Mouse (Mus musculus) lung, embryonic 14.5 days (tissue): ENCODE results near the gene 4632433K11Rik. TPM values are rescaled to one million over a fixed set of nuclear protein-coding genes. Genes with fewer than 3 reads are reported as not detected.
A peak's percentile ranks its signal among the peaks of the same experiment; 100 is the strongest.
"Not testable (repeated sequence)": the region's sequence is repeated elsewhere in the genome, so short reads cannot be mapped to it uniquely, and the experiment has no call there.

Source experiments
- ATAC-seq: fragments of 200-750 bp; cut with Nextera tagmentation; 2 replicates; pipeline ENCODE4 v1.8.0; 2017; ENCODE audit warnings: mild to moderate bottlenecking, moderate TSS enrichment, moderate library complexity; ENCODE audit not compliant: insufficient read depth
- DNase-seq: peaks from one replicate; pipeline ENCODE4 v3.0.0-alpha.2; 2015
- H3K27ac ChIP-seq: fragments of 300-500 bp; sonication (generic); 2 replicates; pipeline ENCODE4 v1.5.1; 2014; ENCODE audit warnings: low read depth, mild to moderate bottlenecking, moderate library complexity
- H3K27me3 ChIP-seq: fragments of 300-500 bp; sonication (generic); 2 replicates; pipeline ENCODE4 v1.6.1; 2014; ENCODE audit warnings: low read length, control low read depth; ENCODE audit not compliant: insufficient read depth
- H3K36me3 ChIP-seq: fragments of 300-500 bp; sonication (generic); 2 replicates; pipeline ENCODE4 v1.6.1; 2014; ENCODE audit warnings: control low read depth; ENCODE audit not compliant: insufficient read depth
- H3K4me1 ChIP-seq: fragments of 300-500 bp; sonication (generic); 2 replicates; pipeline ENCODE4 v1.6.1; 2014; ENCODE audit warnings: antibody characterized with exemption, control low read depth; ENCODE audit not compliant: insufficient read depth
- H3K4me2 ChIP-seq: fragments of 300-500 bp; sonication (generic); 2 replicates; pipeline ENCODE4 v1.6.1; 2014; ENCODE audit warnings: mild to moderate bottlenecking
- H3K4me3 ChIP-seq: fragments of 300-500 bp; sonication (generic); 2 replicates; pipeline ENCODE4 v1.5.1; 2014; ENCODE audit warnings: low read depth, low read length
- H3K9ac ChIP-seq: fragments of 300-500 bp; sonication (generic); 2 replicates; pipeline ENCODE4 v1.6.1; 2014
- H3K9me3 ChIP-seq: fragments of 300-500 bp; sonication (generic); 2 replicates; pipeline ENCODE4 v1.6.1; 2016; ENCODE audit warnings: low read depth, low read length, control low read depth
- CTCF ChIP-seq: IDR thresholded peaks from 2 replicates; pipeline ENCODE4 v1.5.1; 2016; ENCODE audit warnings: antibody characterized with exemption, low read depth
- WGBS: fragments of 180-500 bp; shearing (Covaris S2); extraction: QIAGEN DNeasy Blood & Tissue Kit; methylation state at CpG from one replicate; pipeline ENCODE4 v1.1.7; 2014; 5-methylcytosine and 5-hydroxymethylcytosine counted together
- polyA plus RNA-seq: library from polyadenylated mRNA; unstranded; fragments of >200 nt; fragmentation: Nextera tagmentation; extraction: Ambion mirVana; gene quantifications from 2 replicates; pipeline ENCODE4 v1.2.1, GENCODE M21; 2014

Gene 4632433K11Rik
- polyA plus RNA-seq, 1 experiment from 2014 or later: not detected

DNA sequence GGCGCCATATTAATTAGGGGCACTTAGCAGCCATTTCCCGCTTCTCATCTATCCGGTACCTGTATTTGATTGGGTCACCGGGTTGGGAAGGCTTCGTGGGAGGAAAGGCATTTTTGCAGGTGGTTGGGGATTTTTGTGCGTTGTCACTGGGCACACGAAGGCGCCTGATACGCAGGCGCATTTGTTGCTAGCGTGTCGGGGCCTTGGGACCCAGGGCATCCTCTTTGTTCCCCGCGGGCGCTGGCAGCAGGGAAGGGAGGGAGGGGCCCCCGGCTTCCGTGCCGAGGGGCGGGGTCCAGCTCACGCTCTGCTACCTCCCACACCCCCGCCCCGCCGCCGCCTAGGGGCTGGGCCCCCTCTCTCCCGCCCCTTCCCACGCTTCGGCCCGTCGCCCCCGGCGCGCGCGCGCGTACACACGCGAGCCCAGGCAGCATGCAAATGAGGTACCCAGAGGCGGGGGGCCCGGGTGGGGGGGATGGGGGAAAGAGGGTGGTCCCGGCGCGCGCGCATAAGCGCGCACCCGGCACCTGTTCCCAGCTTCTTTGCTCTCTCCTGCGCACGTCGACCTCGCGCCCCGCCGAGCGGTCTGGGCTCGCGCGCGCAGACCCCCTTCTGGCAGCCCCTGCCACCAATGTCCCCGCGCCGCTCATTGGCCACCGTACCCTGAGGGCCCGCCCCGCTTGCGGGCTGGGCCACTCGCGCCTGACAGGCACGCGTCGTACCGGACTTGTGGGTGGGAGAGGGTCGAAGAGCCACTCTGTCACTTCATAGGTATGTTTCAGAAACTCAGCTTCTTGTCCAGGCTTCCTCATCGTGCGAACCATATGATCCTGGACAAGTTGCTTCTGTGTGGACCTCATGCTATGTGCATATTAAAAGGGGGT is 18.6 kb upstream of the 4632433K11Rik start, which contains the start of gene Gm44973:
Gene Gm44973 (plus strand): TSS at position 379 of the 884 bp plus-strand sequence.
- Histone ChIP-seq H3K27me3 (no peaks in the 10 kb centered on the region), H3K36me3 (peaks cover 26% of the 10 kb centered on the region), H3K4me3 (peak within 1 kb of the TSS; percentile 62), H3K27ac (peak within 1 kb of the TSS; percentile 97), H3K4me1 (no peaks in the 10 kb centered on the region), H3K9me3 (no peaks in the 10 kb centered on the region), H3K9ac (peak within 1 kb of the TSS; percentile 76), H3K4me2 (peak within 1 kb of the TSS; percentile 66)
- TF ChIP-seq CTCF: no peak
- DNase-seq (peak; percentile 95), ATAC-seq (peak; percentile 77)
- whole genome bisulfite sequencing: 1% methylated on average over 67 of the region's 76 CpGs

- Histone ChIP-seq H3K4me3 (peak overlapping the region; percentile 62), H3K4me1 (no peaks in the 10 kb centered on the region), H3K9ac (peak overlapping the region; percentile 67), H3K4me2 (peak overlapping the region; percentile 66), H3K36me3 (peaks cover 19% of the 10 kb centered on the region), H3K27me3 (no peaks in the 10 kb centered on the region), H3K27ac (peak overlapping the region; percentile 97), H3K9me3 (no peaks in the 10 kb centered on the region)
- no peak for TF ChIP-seq CTCF
- DNase-seq (peak; percentile 24), ATAC-seq (no peak)
- 46% methylated on average over 3 of the region's 3 CpGs for WGBS
Measured at GRCm38 (mm10) chr7:5016057-5016456, 17.9 kb upstream of the 4632433K11Rik start.

- Histone ChIP-seq H3K4me2 (no peak overlapping the region), H3K27me3 (no peaks in the 10 kb centered on the region), H3K27ac (no peak overlapping the region), H3K9ac (no peak overlapping the region), H3K36me3 (peaks cover 15% of the 10 kb centered on the region), H3K4me1 (no peaks in the 10 kb centered on the region), H3K4me3 (no peak overlapping the region), H3K9me3 (no peaks in the 10 kb centered on the region)
- TF ChIP-seq CTCF: no peak
- no peak for ATAC-seq
- WGBS: 85% methylated on average over 2 of the region's 2 CpGs
- no peak for DNase-seq
Measured at GRCm38 (mm10) chr7:5016920-5017319, 17.0 kb upstream of the 4632433K11Rik start.

GRCm38 (mm10) chr7:5017352-5017751 is 16.6 kb upstream of the 4632433K11Rik start:
- Histone ChIP-seq H3K36me3 (peaks cover 16% of the 10 kb centered on the region), H3K4me3 (no peak overlapping the region), H3K9me3 (no peaks in the 10 kb centered on the region), H3K27me3 (no peaks in the 10 kb centered on the region), H3K27ac (no peak overlapping the region), H3K9ac (no peak overlapping the region), H3K4me1 (no peaks in the 10 kb centered on the region), H3K4me2 (no peak overlapping the region)
- no peak for DNase-seq
- 93% methylated on average over 16 of the region's 16 CpGs for WGBS
- no peak for TF ChIP-seq CTCF
- no peak for ATAC-seq

- DNase-seq (no peak), ATAC-seq (no peak)
- Histone ChIP-seq H3K27me3 (no peaks in the 10 kb centered on the region), H3K9me3 (no peaks in the 10 kb centered on the region), H3K27ac (no peak overlapping the region), H3K4me2 (no peak overlapping the region), H3K4me3 (no peak overlapping the region), H3K9ac (no peak overlapping the region), H3K36me3 (peaks cover 16% of the 10 kb centered on the region), H3K4me1 (no peaks in the 10 kb centered on the region)
- 95% methylated on average over 21 of the region's 21 CpGs for WGBS
- TF ChIP-seq CTCF: no peak
Measured at GRCm38 (mm10) chr7:5017931-5018330, 16.0 kb upstream of the 4632433K11Rik start.

DNA sequence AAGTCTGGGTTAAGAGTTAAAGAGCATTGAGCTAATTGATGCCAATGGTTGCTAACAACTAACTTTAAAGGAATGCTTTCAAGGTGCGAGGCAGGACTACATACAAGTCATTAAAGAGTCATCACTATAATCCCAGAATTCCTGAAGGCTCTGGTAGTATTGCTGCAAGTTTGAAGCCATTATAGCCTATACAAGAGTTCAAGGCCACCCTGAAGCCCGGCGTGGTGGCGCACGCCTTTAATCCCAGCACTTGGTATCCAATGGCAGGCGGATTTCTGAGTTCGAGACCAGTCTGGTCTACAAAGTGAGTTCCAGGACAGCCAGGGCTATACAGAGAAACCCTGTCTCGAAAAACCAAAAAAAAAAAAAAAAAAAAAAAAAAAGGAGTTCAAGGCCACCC is 14.3 kb upstream of the 4632433K11Rik start:
- not testable (repeated sequence) for ATAC-seq, H3K9me3 ChIP-seq, H3K27me3 ChIP-seq, H3K4me1 ChIP-seq
- Histone ChIP-seq H3K4me2 (peak overlapping the region; percentile 70), H3K4me3 (peak overlapping the region; percentile 73), H3K9ac (peak overlapping the region; percentile 92), H3K36me3 (peaks cover 32% of the 10 kb centered on the region), H3K27ac (peak overlapping the region; percentile 96)
- DNase-seq: peak; percentile 18
- WGBS: 28% methylated on average over 8 of the region's 8 CpGs

DNA sequence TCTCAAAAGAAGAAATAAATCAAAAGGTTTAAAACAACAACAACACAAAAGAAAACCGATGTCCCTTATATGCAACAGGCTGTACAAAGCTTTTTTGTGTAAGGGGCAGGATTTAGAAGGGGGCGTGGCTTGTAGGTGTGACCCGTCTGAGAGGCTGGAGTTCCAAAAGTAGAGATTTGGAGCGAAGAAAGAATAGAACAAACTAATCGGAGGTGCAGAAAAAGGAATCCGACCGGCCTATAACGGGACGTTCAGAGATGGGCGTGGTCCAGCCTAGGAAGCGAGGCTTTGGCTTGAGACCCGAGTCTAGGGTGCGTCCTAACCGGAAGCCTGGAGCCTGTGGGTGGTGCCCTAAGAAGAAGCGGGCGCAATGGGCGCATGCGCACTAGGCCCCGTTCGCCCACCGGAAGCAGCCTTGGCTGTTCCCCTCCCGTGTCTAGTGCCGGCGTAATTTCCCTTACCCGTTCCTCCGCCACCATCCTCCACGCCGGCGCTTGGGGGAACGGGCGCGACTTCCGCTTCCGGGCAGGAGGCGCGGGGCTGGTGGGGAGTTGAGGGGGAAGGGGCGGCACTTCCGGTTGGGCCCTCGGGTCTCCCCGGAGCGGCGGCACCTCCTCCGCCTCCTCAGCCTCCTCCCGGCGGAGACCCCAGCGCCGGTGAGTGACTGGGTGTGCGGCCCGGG is 13.8 kb upstream of the 4632433K11Rik start, which contains the start of the genes Zfp865 and Ccdc106:
Gene Zfp865 (plus strand): TSS at position 377 of the 682 bp plus-strand sequence.
Gene Ccdc106 (plus strand): TSS at position 554 of the 682 bp plus-strand sequence.
- Histone ChIP-seq H3K27me3 (no peaks in the 10 kb centered on the region), H3K4me1 (no peaks in the 10 kb centered on the region), H3K4me2 (peak within 1 kb of the TSS; percentile 70), H3K9ac (peak within 1 kb of the TSS; percentile 92), H3K9me3 (no peaks in the 10 kb centered on the region), H3K27ac (peak within 1 kb of the TSS; percentile 96), H3K36me3 (peaks cover 37% of the 10 kb centered on the region), H3K4me3 (peak within 1 kb of the TSS; percentile 73)
- no peak for TF ChIP-seq CTCF
- under 1% methylated on average over 44 of the region's 49 CpGs for WGBS
- DNase-seq (peak; percentile 99), ATAC-seq (peak; percentile 86)
